Mouse (Mus musculus) cerebellum, adult 9-10 months (tissue): ENCODE data around the gene Olfr764-ps1.
"Not testable (repeated sequence)": the region's sequence is repeated elsewhere in the genome, so short reads cannot be mapped to it uniquely, and the experiment has no call there.

Experiments used
- DNase-seq: peaks from one replicate; pipeline ENCODE4 v3.0.0; 2022

Gene Olfr764-ps1

GRCm38 (mm10) chr10:129039796-129040195, at the start of gene Olfr764-ps1:
Gene Olfr764-ps1, minus strand, starts transcription at chr10:129039896.
- DNase-seq: no peak

GRCm38 (mm10) chr10:129082810-129083209, 43.1 kb upstream of the Olfr764-ps1 start, which contains the start of gene Olfr767:
Gene Olfr767, minus strand, starts transcription at chr10:129082910.
- not testable (repeated sequence) for DNase-seq

GRCm38 (mm10) chr10:129068877-129069276, 29.2 kb upstream of the Olfr764-ps1 start, which contains the start of gene Olfr766-ps1:
Gene Olfr766-ps1, minus strand, starts transcription at chr10:129068977.
- DNase-seq: no peak

- DNase-seq: not testable (repeated sequence)
Observed at GRCm38 (mm10) chr10:129049898-129050297, 10.2 kb upstream of the Olfr764-ps1 start, which contains the start of gene Olfr765. Gene Olfr765, minus strand, starts transcription at chr10:129049998.

GRCm38 (mm10) chr10:129028343-129028742, 11.4 kb downstream of the Olfr764-ps1 start:
- DNase-seq: no peak

GRCm38 (mm10) chr10:129026018-129026662, 13.6 kb downstream of the Olfr764-ps1 start:
- DNase-seq: peak; percentile 4

GRCm38 (mm10) chr10:129023319-129023718, 16.4 kb downstream of the Olfr764-ps1 start:
- no peak for DNase-seq

GRCm38 (mm10) chr10:129014477-129014876, 25.2 kb downstream of the Olfr764-ps1 start:
- DNase-seq: no peak

- not testable (repeated sequence) for DNase-seq
Observed at GRCm38 (mm10) chr10:129011511-129011910, 28.2 kb downstream of the Olfr764-ps1 start.

- no peak for DNase-seq
Observed at GRCm38 (mm10) chr10:129010288-129010841, 29.3 kb downstream of the Olfr764-ps1 start, which contains the start of gene Olfr763. Gene Olfr763, plus strand, starts transcription at chr10:129010791.

GRCm38 (mm10) chr10:129004032-129004920, 35.4 kb downstream of the Olfr764-ps1 start:
- DNase-seq: no peak

- no peak for DNase-seq
Observed at GRCm38 (mm10) chr10:128996523-128997040, 43.1 kb downstream of the Olfr764-ps1 start.

GRCm38 (mm10) chr10:128995796-128996195, 43.9 kb downstream of the Olfr764-ps1 start:
- DNase-seq: no peak

- no peak for DNase-seq
Observed at GRCm38 (mm10) chr10:128990994-128991393, 48.7 kb downstream of the Olfr764-ps1 start.

- DNase-seq: not testable (repeated sequence)
Observed at GRCm38 (mm10) chr10:128990129-128990850, 49.4 kb downstream of the Olfr764-ps1 start.

GRCm38 (mm10) chr10:128989131-128989530, 50.6 kb downstream of the Olfr764-ps1 start, which contains the start of gene Olfr9:
Gene Olfr9, plus strand, starts transcription at chr10:128989431.
- not testable (repeated sequence) for DNase-seq
